Mouse (Mus musculus) heart, adult 8-10 months (tissue): ENCODE measurements around the gene Urb2. TPM values are rescaled to one million over a fixed set of nuclear protein-coding genes. Genes with fewer than 3 reads are reported as not detected.

ENCODE experiments used
- DNase-seq: peaks from one replicate; pipeline ENCODE4 v3.0.0; 2022; ENCODE audit warnings: low spot score
- microRNA-seq: library from miRNA; unstranded; fragments of <30 nt; microRNA quantifications from one replicate; pipeline ENCODE4 v1.2.0, GENCODE M21; 2022
- total RNA-seq, 4 experiments: library from RNA; stranded (reverse); gene quantifications; 2 replicates each; pipeline ENCODE4 v1.2.4; 2022

Gene Urb2
- total RNA-seq, 4 experiments from 2014 or later = 4.9 to 7.2 (median 6.5) TPM

GRCm38 (mm10) chr8:124076416-124076815 is 55.1 kb downstream of the Urb2 start:
- no peak for DNase-seq

- no peak for DNase-seq
Measured at GRCm38 (mm10) chr8:124077377-124077776, 56.1 kb downstream of the Urb2 start.

- no peak for DNase-seq
Measured at GRCm38 (mm10) chr8:124077998-124078397, 56.7 kb downstream of the Urb2 start.

- no peak for DNase-seq
Measured at GRCm38 (mm10) chr8:124078969-124079368, 57.7 kb downstream of the Urb2 start.

- DNase-seq = no peak
Measured at GRCm38 (mm10) chr8:124080467-124081326, 59.4 kb downstream of the Urb2 start.

- DNase-seq = no peak
Measured at GRCm38 (mm10) chr8:124082616-124083015, 61.3 kb downstream of the Urb2 start.

GRCm38 (mm10) chr8:124083611-124084010 is 62.3 kb downstream of the Urb2 start:
- DNase-seq = no peak

GRCm38 (mm10) chr8:124085668-124086067 is 64.4 kb downstream of the Urb2 start:
- no peak for DNase-seq

- DNase-seq = no peak
Measured at GRCm38 (mm10) chr8:124088092-124088613, 66.8 kb downstream of the Urb2 start.

- no peak for DNase-seq
Measured at GRCm38 (mm10) chr8:124089016-124089415, 67.7 kb downstream of the Urb2 start.

- no peak for DNase-seq
Measured at GRCm38 (mm10) chr8:124090473-124090872, 69.2 kb downstream of the Urb2 start.

Small RNA genes within 50 kb of the gene (microRNA-seq; reads per million reads assigned to microRNA genes)
- gene Mir1967 = not detected

Other genes with a start within 250 kb of the Urb2 start
- 10 to 100 TPM in 3 of 4 experiments, 1 to 10 TPM in 1; 9.4 to 14.1 (median 11.6) TPM for gene Rab4a, start 215.5 kb upstream of the Urb2 start, total RNA-seq
- 1 to 10 TPM in 1 of 4 experiments, under 1 TPM in 3; 0.44 to 1.4 (median 0.87) TPM for gene Ccsap, start 161.3 kb upstream of the Urb2 start, total RNA-seq
- gene Acta1, start 126.8 kb upstream of the Urb2 start, total RNA-seq = 100 to 1,000 TPM; 223 to 647 (median 436) TPM
- gene Nup133, start 72.2 kb upstream of the Urb2 start, total RNA-seq = 10 to 100 TPM in 2 of 4 experiments, 1 to 10 TPM in 2; 8.4 to 11.9 (median 10.2) TPM
- gene Abcb10, start 38.4 kb upstream of the Urb2 start, total RNA-seq = 10 to 100 TPM; 41.0 to 50.0 (median 45.6) TPM
- gene Taf5l, start 111 bp upstream of the Urb2 start, total RNA-seq = 10 to 100 TPM; 14.1 to 15.2 (median 14.5) TPM
- gene Galnt2, start 209.9 kb downstream of the Urb2 start, total RNA-seq = 10 to 100 TPM; 32.0 to 40.3 (median 33.8) TPM